Mouse (Mus musculus) testis, adult 2 months (tissue): ENCODE data around the gene Ugt1a7c.

Experiments
- CTCF ChIP-seq: fragments of 200-500 bp; IDR thresholded peaks from 2 replicates; pipeline ENCODE4 v1.5.1; 2012; ENCODE audit warnings: low read depth, mild to moderate bottlenecking, inconsistent platforms, low read length, moderate library complexity; ENCODE audit not compliant: control insufficient read depth, insufficient read depth, insufficient replicate concordance
- POLR2A ChIP-seq: fragments of 200-500 bp; IDR thresholded peaks from 2 replicates; pipeline ENCODE4 v1.6.1; 2012; ENCODE audit warnings: low read depth, mild to moderate bottlenecking, inconsistent platforms, low read length, moderate library complexity; ENCODE audit not compliant: control insufficient read depth

- TF ChIP-seq POLR2A (no peak), CTCF (no peak)
Observed at GRCm38 (mm10) chr1:88258361-88258760, 163.5 kb downstream of the Ugt1a7c start.
